Mouse (Mus musculus): ENCODE results near the gene Olfr1339. TPM values are rescaled to one million over a fixed set of nuclear protein-coding genes. Genes with fewer than 3 reads are reported as not detected.

The Olfr1339 gene
- polyA plus RNA-seq, 1 experiment from 2014 or later, result not detected

DNA sequence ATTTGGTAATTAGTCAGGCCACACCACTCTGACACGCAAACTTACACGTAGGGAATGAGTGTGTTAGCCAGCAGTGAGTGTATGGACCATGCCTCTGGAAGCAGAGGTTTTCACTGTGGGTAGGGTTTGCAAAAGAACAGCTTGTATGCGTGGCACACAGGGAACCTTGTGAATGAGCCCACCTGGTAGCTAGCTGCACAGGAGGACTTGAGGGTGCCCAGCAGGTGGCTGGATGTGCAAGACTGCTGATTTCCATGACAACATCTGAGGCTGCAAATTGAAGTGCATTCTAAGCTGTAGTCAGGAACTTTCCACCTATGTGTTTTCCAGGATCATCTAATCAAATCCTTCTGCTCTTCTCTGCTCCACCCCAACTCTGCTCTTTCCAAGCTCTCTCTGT lies 7.6 kb downstream of the Olfr1339 start:
- ATAC-seq, result no peak
- WGBS, result 75% methylated on average over 3 of the region's 3 CpGs
- no peak overlapping the region for H3K9ac ChIP-seq (ENCODE audit: low read depth, low read length)

DNA sequence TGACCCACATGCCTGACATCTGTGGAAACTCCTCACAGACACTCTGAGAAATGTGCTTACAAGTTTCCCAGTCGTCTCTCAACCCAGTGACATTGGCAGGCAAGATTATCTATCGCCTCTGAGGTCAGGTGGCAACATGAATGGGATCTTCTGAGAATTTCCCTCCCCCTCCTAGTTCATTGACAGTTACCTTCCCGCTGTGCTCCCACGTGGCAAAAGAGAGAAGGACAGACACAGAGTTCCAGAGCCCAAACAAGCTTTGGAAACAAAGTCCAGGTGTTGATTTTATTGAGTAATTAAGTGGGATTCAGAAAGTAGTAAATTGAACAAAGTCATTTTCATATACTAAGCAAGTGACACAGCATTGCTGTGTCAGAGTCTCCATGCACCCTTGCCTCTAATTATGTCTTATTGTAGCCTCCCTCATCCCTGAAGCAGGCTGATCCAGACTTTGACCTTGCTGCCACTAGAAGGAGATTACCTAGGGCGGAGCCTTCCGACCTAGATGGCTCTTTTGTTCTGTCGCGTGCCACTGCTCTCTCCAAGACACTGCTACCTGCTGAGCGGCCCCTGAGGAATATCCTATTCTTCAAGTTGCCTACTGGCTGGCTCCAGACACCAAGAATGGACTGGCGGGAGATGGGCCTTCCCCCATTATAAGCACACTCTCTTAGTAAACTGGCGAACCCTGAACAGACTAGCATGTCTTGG lies 9.2 kb downstream of the Olfr1339 start:
- Histone ChIP-seq H3K27ac (ENCODE audit: low read length) (no peak overlapping the region), H3K27me3 (replicated peaks; ENCODE audit: control insufficient read depth, insufficient read depth, low read length) (no peaks in the 10 kb centered on the region), H3K36me3 (ENCODE audit: control insufficient read depth, insufficient read depth, low read length) (no peaks in the 10 kb centered on the region), H3K9me3 (ENCODE audit: control insufficient read depth, low read length) (0 out of 2 replicates have a peak, but pooled peaks cover 1% of the 10 kb centered on the region), H3K9ac (ENCODE audit: low read depth, low read length) (no peak overlapping the region), H3K4me2 (ENCODE audit: low read depth, low read length) (no peak overlapping the region), H3K4me3 (ENCODE audit: low read length) (no peak overlapping the region), H3K4me1 (ENCODE audit: control insufficient read depth, insufficient read depth, low read length) (no peaks in the 10 kb centered on the region)
- WGBS, result 9% methylated on average over 11 of the region's 11 CpGs
- peak; percentile 84 for ATAC-seq

More for the DNA sequence above, 7.6 kb downstream of the Olfr1339 start:
- no peaks in the 10 kb centered on the region for H3K4me1 ChIP-seq (ENCODE audit: control insufficient read depth, insufficient read depth, low read length)
- no peaks in the 10 kb centered on the region for H3K9me3 ChIP-seq (ENCODE audit: control insufficient read depth, low read length)
- no peaks in the 10 kb centered on the region for H3K27me3 ChIP-seq (replicated peaks; ENCODE audit: control insufficient read depth, insufficient read depth, low read length)
- no peak overlapping the region for H3K4me3 ChIP-seq (ENCODE audit: low read length)
- no peaks in the 10 kb centered on the region for H3K36me3 ChIP-seq (ENCODE audit: control insufficient read depth, insufficient read depth, low read length)
- no peak overlapping the region for H3K27ac ChIP-seq (ENCODE audit: low read length)
- no peak overlapping the region for H3K4me2 ChIP-seq (ENCODE audit: low read depth, low read length)

DNA sequence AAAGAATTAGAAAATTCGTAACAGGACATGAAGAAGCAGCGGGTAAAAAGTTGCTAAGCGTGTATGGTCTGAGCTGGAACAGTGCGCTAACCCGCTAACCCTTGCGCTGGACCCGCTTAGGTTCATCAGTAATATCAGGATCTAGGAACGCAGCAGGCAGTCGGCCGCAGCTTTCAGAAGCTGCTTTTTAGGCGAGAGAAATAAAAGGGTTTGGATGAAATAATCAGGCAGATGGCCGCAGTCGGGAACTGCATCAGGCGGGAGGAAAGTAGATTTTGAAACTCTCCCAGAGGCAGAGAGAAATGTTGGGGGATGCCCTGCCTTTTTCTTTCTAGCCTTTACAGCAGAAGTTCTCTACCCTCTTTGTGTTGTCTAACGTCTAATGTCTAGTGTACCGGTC lies 9.9 kb downstream of the Olfr1339 start:
- Histone ChIP-seq H3K9me3 (ENCODE audit: control insufficient read depth, low read length) (0 out of 2 replicates have a peak, but pooled peaks cover 4% of the 10 kb centered on the region), H3K9ac (ENCODE audit: low read depth, low read length) (no peak overlapping the region), H3K4me3 (ENCODE audit: low read length) (no peak overlapping the region), H3K27me3 (replicated peaks; ENCODE audit: control insufficient read depth, insufficient read depth, low read length) (no peaks in the 10 kb centered on the region), H3K27ac (ENCODE audit: low read length) (no peak overlapping the region), H3K4me1 (ENCODE audit: control insufficient read depth, insufficient read depth, low read length) (no peaks in the 10 kb centered on the region), H3K4me2 (ENCODE audit: low read depth, low read length) (no peak overlapping the region), H3K36me3 (ENCODE audit: control insufficient read depth, insufficient read depth, low read length) (no peaks in the 10 kb centered on the region)
- 20% methylated on average over 16 of the region's 16 CpGs for WGBS
- no peak for ATAC-seq

DNA sequence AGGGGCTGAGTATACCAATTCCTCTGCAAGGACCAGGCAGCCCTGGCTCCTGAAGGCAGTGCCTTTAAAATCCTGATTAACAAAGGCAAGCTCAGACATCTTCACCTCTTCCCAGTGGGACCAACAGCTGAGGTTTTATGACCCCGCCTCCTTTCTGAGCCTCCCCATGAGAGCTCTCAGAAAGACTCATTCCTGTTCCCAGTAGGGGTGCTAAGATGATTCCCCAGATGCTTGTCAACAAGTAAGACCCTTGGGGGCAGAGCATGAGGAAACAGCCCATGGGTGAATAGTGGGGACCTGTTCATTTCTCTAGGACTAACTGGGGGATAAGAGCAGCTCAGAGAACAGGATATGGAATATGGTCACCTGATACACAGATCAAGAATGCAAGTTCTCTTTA lies 26.7 kb downstream of the Olfr1339 start, which contains the start of gene Olfr1338:
Gene Olfr1338 (minus strand): TSS at position 101 of the 400 bp plus-strand sequence.
- Histone ChIP-seq H3K27ac (ENCODE audit: low read length) (no peak within 1 kb of the TSS), H3K36me3 (ENCODE audit: control insufficient read depth, insufficient read depth, low read length) (no peaks in the 10 kb centered on the region), H3K4me1 (ENCODE audit: control insufficient read depth, insufficient read depth, low read length) (no peaks in the 10 kb centered on the region), H3K27me3 (replicated peaks; ENCODE audit: control insufficient read depth, insufficient read depth, low read length) (no peaks in the 10 kb centered on the region), H3K9me3 (ENCODE audit: control insufficient read depth, low read length) (no peaks in the 10 kb centered on the region), H3K4me3 (ENCODE audit: low read length) (no peak within 1 kb of the TSS), H3K4me2 (ENCODE audit: low read depth, low read length) (no peak within 1 kb of the TSS), H3K9ac (ENCODE audit: low read depth, low read length) (no peak within 1 kb of the TSS)
- ATAC-seq, result no peak
- 71% methylated on average over 1 of the region's 1 CpGs for WGBS

DNA sequence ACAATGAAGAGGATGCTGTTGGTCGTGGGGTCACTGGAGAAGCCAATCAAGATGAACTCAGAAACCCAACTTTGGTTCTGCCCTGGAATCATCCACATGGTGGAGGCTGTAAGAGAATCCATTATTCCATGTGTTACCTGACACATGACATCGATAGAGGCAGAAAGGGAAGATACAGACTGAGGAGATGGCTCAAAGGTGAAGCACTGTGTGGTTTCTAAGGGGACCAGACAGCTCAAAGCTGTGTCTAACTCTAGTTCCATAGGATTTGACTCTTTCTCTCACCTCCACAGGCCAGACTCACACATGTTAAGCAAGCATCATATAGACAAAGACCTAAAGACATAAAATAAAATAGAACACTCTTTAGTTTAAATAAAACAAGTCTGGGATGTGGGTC lies 50.5 kb downstream of the Olfr1339 start, which contains the start of gene Olfr1337:
Gene Olfr1337 (minus strand): TSS at position 101 of the 400 bp plus-strand sequence.
- H3K36me3 ChIP-seq (ENCODE audit: control insufficient read depth, insufficient read depth, low read length), result no peaks in the 10 kb centered on the region
- H3K27ac ChIP-seq (ENCODE audit: low read length), result no peak within 1 kb of the TSS
- ATAC-seq, result no peak
- 78% methylated on average over 2 of the region's 2 CpGs for WGBS
- H3K9ac ChIP-seq (ENCODE audit: low read depth, low read length), result no peak within 1 kb of the TSS
- no peak within 1 kb of the TSS for H3K4me2 ChIP-seq (ENCODE audit: low read depth, low read length)
- no peaks in the 10 kb centered on the region for H3K9me3 ChIP-seq (ENCODE audit: control insufficient read depth, low read length)
- H3K4me1 ChIP-seq (ENCODE audit: control insufficient read depth, insufficient read depth, low read length), result no peaks in the 10 kb centered on the region
- H3K4me3 ChIP-seq (ENCODE audit: low read length), result no peak within 1 kb of the TSS
- no peaks in the 10 kb centered on the region for H3K27me3 ChIP-seq (replicated peaks; ENCODE audit: control insufficient read depth, insufficient read depth, low read length)

Other genes starting within 250 kb of the Olfr1339 start
- gene Tie1, start 242.1 kb upstream of the Olfr1339 start, polyA plus RNA-seq (2015; fragmentation: Nextera tagmentation; extraction: Ambion mirVana), result 21.3 and 21.8 TPM in 2 replicates
- gene 2610528J11Rik, start 205.2 kb upstream of the Olfr1339 start, polyA plus RNA-seq (2015; fragmentation: Nextera tagmentation; extraction: Ambion mirVana), result 104 and 121 TPM in 2 replicates
- gene Tmem125, start 188.1 kb upstream of the Olfr1339 start, polyA plus RNA-seq (2015; fragmentation: Nextera tagmentation; extraction: Ambion mirVana), result 20.0 and 20.1 TPM in 2 replicates
- 0.97 and 1.0 TPM in 2 replicates for gene Cfap57, start 111.4 kb upstream of the Olfr1339 start, polyA plus RNA-seq (2015; fragmentation: Nextera tagmentation; extraction: Ambion mirVana)
- gene Ebna1bp2, start 111.4 kb upstream of the Olfr1339 start, polyA plus RNA-seq (2015; fragmentation: Nextera tagmentation; extraction: Ambion mirVana), result 105 and 118 TPM in 2 replicates
- not detected in 2 replicates for gene Olfr62, start 73.2 kb upstream of the Olfr1339 start, polyA plus RNA-seq (2015; fragmentation: Nextera tagmentation; extraction: Ambion mirVana)
- gene Olfr1342, start 39.4 kb upstream of the Olfr1339 start, polyA plus RNA-seq (2015; fragmentation: Nextera tagmentation; extraction: Ambion mirVana), result not detected in 2 replicates
- gene Olfr1341, start 28.7 kb upstream of the Olfr1339 start, polyA plus RNA-seq (2015; fragmentation: Nextera tagmentation; extraction: Ambion mirVana), result not detected in 2 replicates
- gene Olfr1340, start 12.0 kb upstream of the Olfr1339 start, polyA plus RNA-seq (2015; fragmentation: Nextera tagmentation; extraction: Ambion mirVana), result not detected in 2 replicates
- not detected in 2 replicates for gene Olfr1338, start 26.6 kb downstream of the Olfr1339 start, polyA plus RNA-seq (2015; fragmentation: Nextera tagmentation; extraction: Ambion mirVana)
- not detected in 2 replicates for gene Olfr1337, start 50.4 kb downstream of the Olfr1339 start, polyA plus RNA-seq (2015; fragmentation: Nextera tagmentation; extraction: Ambion mirVana)
- not detected in 2 replicates for gene Olfr1335, start 77.8 kb downstream of the Olfr1339 start, polyA plus RNA-seq (2015; fragmentation: Nextera tagmentation; extraction: Ambion mirVana)
- gene Olfr1333, start 104.1 kb downstream of the Olfr1339 start, polyA plus RNA-seq (2015; fragmentation: Nextera tagmentation; extraction: Ambion mirVana), result not detected in 2 replicates
- not detected in 2 replicates for gene Olfr1331, start 132.5 kb downstream of the Olfr1339 start, polyA plus RNA-seq (2015; fragmentation: Nextera tagmentation; extraction: Ambion mirVana)
- 0.05 TPM in 1 of 2 replicates, not detected in the other for gene Olfr1330, start 156.4 kb downstream of the Olfr1339 start, polyA plus RNA-seq (2015; fragmentation: Nextera tagmentation; extraction: Ambion mirVana)
- gene Olfr1329, start 185.3 kb downstream of the Olfr1339 start, polyA plus RNA-seq (2015; fragmentation: Nextera tagmentation; extraction: Ambion mirVana), result not detected in 2 replicates
- gene Olfr1328, start 206.4 kb downstream of the Olfr1339 start, polyA plus RNA-seq (2015; fragmentation: Nextera tagmentation; extraction: Ambion mirVana), result not detected in 2 replicates
- not detected in 2 replicates for gene Lao1, start 229.4 kb downstream of the Olfr1339 start, polyA plus RNA-seq (2015; fragmentation: Nextera tagmentation; extraction: Ambion mirVana)

Measured in intestine, embryonic 16.5 days (tissue).